Comparison of ENCODE assay signal across 24 mouse cellular contexts in the genomic region with DNA sequence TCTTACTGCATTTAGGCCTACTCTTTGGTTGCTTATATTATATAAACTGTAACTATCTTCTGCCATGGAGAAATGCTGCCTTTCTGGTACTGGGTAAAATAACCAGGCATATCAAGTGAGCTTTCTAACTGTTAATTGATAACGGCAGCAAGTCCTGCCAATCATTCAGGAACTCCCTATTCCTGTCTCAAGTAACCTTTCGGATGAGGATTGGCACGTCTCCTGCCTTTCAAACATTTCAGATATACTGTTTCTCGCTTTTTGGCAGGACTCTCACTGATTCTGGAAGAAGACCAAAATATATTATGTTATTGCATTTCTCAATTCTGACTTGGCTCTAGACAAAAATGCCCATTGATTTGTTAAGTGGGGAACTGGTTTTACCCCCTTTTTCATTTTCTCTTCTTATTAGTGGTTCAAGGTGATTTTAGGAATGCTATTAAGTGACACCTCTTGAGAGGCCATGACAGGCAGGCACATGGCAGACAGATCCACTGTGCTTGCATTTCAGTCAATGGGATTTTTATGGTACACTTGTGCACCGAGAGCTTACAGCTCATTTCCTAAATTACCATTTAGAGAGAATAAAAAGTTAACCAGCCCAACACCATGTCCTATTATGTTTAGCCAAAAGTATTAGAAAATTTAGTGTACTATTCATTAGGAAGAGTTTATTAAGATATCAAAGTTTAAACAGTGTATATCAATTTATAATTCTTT.
DNase-seq lines count a peak whose midpoint lies in the region; ATAC-seq lines count a peak whose summit lies in the region.
"Had no signal": no experiment of that assay in that cellular context is flagged by ENCODE, and none has a peak within 500 bp of the region (broad histone marks: within the 10 kb centered on the region; RNA-seq: fewer than 3 reads in every experiment).

No protein-coding gene starts in this region.

- H3K9me3 ChIP-seq in forebrain, embryonic 13.5 days (replicated peaks), result no peaks in the 10 kb centered on the region
- no peaks in the 10 kb centered on the region for H3K9me3 ChIP-seq in forebrain, embryonic 11.5 days (ENCODE audit: control insufficient read depth, low read length)
- no peaks in the 10 kb centered on the region for H3K9me3 ChIP-seq in embryonic facial prominence, embryonic 14.5 days (ENCODE audit: control insufficient read depth, low read length)
- no peaks in the 10 kb centered on the region for H3K9me3 ChIP-seq in intestine, embryonic 16.5 days (ENCODE audit: control insufficient read depth, low read length)
- H3K9me3 ChIP-seq: heart, embryonic 10.5 days; hindbrain, embryonic 15.5 days had no signal

- H3K27me3 ChIP-seq in forebrain, embryonic 13.5 days, result no peaks in the 10 kb centered on the region
- H3K27me3 ChIP-seq in forebrain, embryonic 11.5 days (ENCODE audit: control insufficient read depth, insufficient read depth, low read length), result no peaks in the 10 kb centered on the region
- no peaks in the 10 kb centered on the region for H3K27me3 ChIP-seq in embryonic facial prominence, embryonic 14.5 days (replicated peaks; ENCODE audit: control insufficient read depth, insufficient read depth, low read length)
- no peaks in the 10 kb centered on the region for H3K27me3 ChIP-seq in intestine, embryonic 16.5 days (replicated peaks; ENCODE audit: control insufficient read depth, insufficient read depth, low read length)
- H3K27me3 ChIP-seq: hindbrain, embryonic 15.5 days had no signal

- no peak overlapping the region for H3K9ac ChIP-seq in forebrain, embryonic 13.5 days
- no peak overlapping the region for H3K9ac ChIP-seq in forebrain, embryonic 11.5 days (ENCODE audit: low read length)
- no peak overlapping the region for H3K9ac ChIP-seq in embryonic facial prominence, embryonic 14.5 days (ENCODE audit: low read depth, low read length)
- H3K9ac ChIP-seq in intestine, embryonic 16.5 days (ENCODE audit: low read depth, low read length), result no peak overlapping the region
- H3K9ac ChIP-seq: hindbrain, embryonic 15.5 days; liver, postnatal 0 days had no signal

- peak; percentile 41; the same call in 1 of the 2 replicates for ATAC-seq in forebrain, embryonic 13.5 days
- ATAC-seq in forebrain, embryonic 11.5 days (replicated peaks; ENCODE audit: low FRiP score), result no peak
- ATAC-seq in embryonic facial prominence, embryonic 14.5 days (ENCODE audit: low read depth), result 0 out of 2 replicates have a peak, but pooled peaks have one; percentile 22
- ATAC-seq in intestine, embryonic 16.5 days, result no peak
- ATAC-seq: CD4-positive, CD25-positive, alpha-beta regulatory T cell, adult 4 months; liver, postnatal 0 days had no signal

- no peaks in the 10 kb centered on the region for H3K36me3 ChIP-seq in forebrain, embryonic 13.5 days (ENCODE audit: poor library complexity, severe bottlenecking)
- H3K36me3 ChIP-seq in forebrain, embryonic 11.5 days (ENCODE audit: control insufficient read depth, insufficient read depth, low read length), result no peaks in the 10 kb centered on the region
- no peaks in the 10 kb centered on the region for H3K36me3 ChIP-seq in embryonic facial prominence, embryonic 14.5 days (ENCODE audit: control insufficient read depth, insufficient read depth, low read length)
- H3K36me3 ChIP-seq in intestine, embryonic 16.5 days (ENCODE audit: control insufficient read depth, insufficient read depth, low read length), result no peaks in the 10 kb centered on the region
- H3K36me3 ChIP-seq: heart, embryonic 10.5 days; hindbrain, embryonic 15.5 days had no signal

- DNase-seq in forebrain, embryonic 11.5 days (ENCODE audit: low spot score), result no peak
- DNase-seq in left cerebral cortex, postnatal 25 days (ENCODE audit: low spot score in 2 of 2), result peak; percentile 4 to 26
- DNase-seq in left cerebral cortex, adult 8-10 months (ENCODE audit: low spot score in 2 of 2), result no peak
- DNase-seq in 3T3-L1 (ENCODE audit: low read depth, low spot score), result peak; percentile 13
- DNase-seq in embryonic facial prominence, embryonic 14.5 days (ENCODE audit: low spot score), result peak; percentile 88
- DNase-seq in retina, embryonic 14.5 days (ENCODE audit: low spot score), result no peak
- DNase-seq: cerebellum, adult 2 months; cerebellum, postnatal 36 days; gastrocnemius, postnatal 10 days; heart, postnatal 4 days; kidney, adult 8-10 months; kidney, postnatal 10 days; layer of hippocampus, postnatal 36 days; left cerebral cortex, postnatal 4 days; liver, postnatal 0 days; thymus, adult 2 months; thymus, postnatal 4 days had no signal

- WGBS in forebrain, embryonic 13.5 days, result 79% methylated on average over 5 of the region's 5 CpGs
- 82% methylated on average over 5 of the region's 5 CpGs for WGBS in forebrain, embryonic 11.5 days
- WGBS in embryonic facial prominence, embryonic 14.5 days, result 44% methylated on average over 5 of the region's 5 CpGs
- 69% methylated on average over 5 of the region's 5 CpGs for WGBS in intestine, embryonic 16.5 days

- no peak overlapping the region for H3K27ac ChIP-seq in forebrain, embryonic 13.5 days
- no peak overlapping the region for H3K27ac ChIP-seq in forebrain, embryonic 11.5 days (ENCODE audit: low read depth, low read length)
- H3K27ac ChIP-seq in embryonic facial prominence, embryonic 14.5 days (replicated peaks; ENCODE audit: low read depth, low read length), result no peak overlapping the region
- H3K27ac ChIP-seq in intestine, embryonic 16.5 days (ENCODE audit: low read length), result no peak overlapping the region
- H3K27ac ChIP-seq: heart, embryonic 10.5 days; hindbrain, embryonic 15.5 days; macrophage had no signal

- intact Hi-C loops in left cerebral cortex, postnatal 25 days (cut with DNase I), result loop anchor here (5.0 to 10.0 kb wide), 2 partner anchors 288 to 450 kb away; a partner anchor contains a TSS

- no peak overlapping the region for H3K4me2 ChIP-seq in forebrain, embryonic 13.5 days
- no peak overlapping the region for H3K4me2 ChIP-seq in forebrain, embryonic 11.5 days (ENCODE audit: low read depth, low read length, severe bottlenecking)
- no peak overlapping the region for H3K4me2 ChIP-seq in embryonic facial prominence, embryonic 14.5 days (ENCODE audit: low read depth, low read length)
- no peak overlapping the region for H3K4me2 ChIP-seq in intestine, embryonic 16.5 days (ENCODE audit: low read depth, low read length)
- H3K4me2 ChIP-seq: hindbrain, embryonic 15.5 days; liver, embryonic 11.5 days had no signal

- H3K4me1 ChIP-seq in forebrain, embryonic 13.5 days, result no peaks in the 10 kb centered on the region
- no peaks in the 10 kb centered on the region for H3K4me1 ChIP-seq in forebrain, embryonic 11.5 days (replicated peaks; ENCODE audit: control insufficient read depth, insufficient read depth, low read length)
- H3K4me1 ChIP-seq in embryonic facial prominence, embryonic 14.5 days (ENCODE audit: control insufficient read depth, insufficient read depth, low read length), result no peaks in the 10 kb centered on the region
- no peaks in the 10 kb centered on the region for H3K4me1 ChIP-seq in intestine, embryonic 16.5 days (ENCODE audit: control insufficient read depth, insufficient read depth, low read length)
- H3K4me1 ChIP-seq: heart, embryonic 10.5 days; hindbrain, embryonic 15.5 days had no signal

- H3K4me3 ChIP-seq in forebrain, embryonic 13.5 days, result no peak overlapping the region
- H3K4me3 ChIP-seq in forebrain, embryonic 11.5 days (ENCODE audit: low read depth, low read length), result no peak overlapping the region
- no peak overlapping the region for H3K4me3 ChIP-seq in embryonic facial prominence, embryonic 14.5 days (ENCODE audit: low read depth, low read length)
- no peak overlapping the region for H3K4me3 ChIP-seq in intestine, embryonic 16.5 days (ENCODE audit: low read length)
- H3K4me3 ChIP-seq: heart, embryonic 10.5 days; hindbrain, embryonic 15.5 days had no signal

Comparison
In these comparisons a context has a peak if more than half of its experiments do, and no peak if none do; other contexts are left out.
1. ATAC-seq: peak in forebrain, embryonic 13.5 days (single experiment) and embryonic facial prominence, embryonic 14.5 days (single experiment); none in forebrain, embryonic 11.5 days (single experiment) and intestine, embryonic 16.5 days (single experiment).
2. DNase-seq: peak in left cerebral cortex, postnatal 25 days (2 of 2), 3T3-L1 (single experiment) and embryonic facial prominence, embryonic 14.5 days (single experiment); none in forebrain, embryonic 11.5 days (single experiment), left cerebral cortex, adult 8-10 months (0 of 2) and retina, embryonic 14.5 days (single experiment).